In the genomic region with DNA sequence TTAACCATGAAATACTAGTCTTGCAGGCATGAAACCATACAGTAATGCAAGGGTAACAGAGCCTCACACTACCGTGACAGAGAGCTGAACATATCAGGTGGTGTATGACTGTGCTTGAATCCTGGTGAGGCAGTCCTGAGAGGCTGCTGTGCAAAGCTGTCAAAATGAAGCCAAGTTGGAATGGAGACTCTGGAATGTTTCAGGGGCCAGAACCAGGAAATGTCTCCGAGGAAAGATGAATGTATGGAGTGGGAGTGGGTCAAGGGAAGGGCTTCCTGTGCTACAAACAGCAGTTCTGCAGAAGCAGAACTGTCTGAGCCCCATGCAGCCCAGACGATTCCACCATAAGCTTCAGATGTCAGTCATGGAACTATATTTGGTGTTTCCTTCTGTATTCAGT, we compare ENCODE assay signal across 21 mouse cellular contexts.
A peak's percentile ranks its signal among the peaks of the same experiment; 100 is the strongest.
DNase-seq lines count a peak whose midpoint lies in the region; ATAC-seq and TF ChIP-seq lines count a peak whose summit lies in the region.
"Had no signal": no experiment of that assay in that cellular context is flagged by ENCODE, and none has a peak within 500 bp of the region (broad histone marks: within the 10 kb centered on the region; RNA-seq: fewer than 3 reads in every experiment).

No protein-coding gene starts in this region.

- peak; percentile 69; the same call in 1 of the 2 replicates for ATAC-seq in kidney, embryonic 14.5 days (ENCODE audit: low FRiP score, low TSS enrichment)
- ATAC-seq in limb, embryonic 14.5 days (ENCODE audit: low FRiP score, low read depth), result no peak
- ATAC-seq: CD4-positive, CD25-positive, alpha-beta regulatory T cell, adult 4 months; forebrain, embryonic 14.5 days; midbrain, embryonic 15.5 days had no signal

- no peak overlapping the region; the same call in 1 of the 2 replicates for H3K27ac ChIP-seq in kidney, embryonic 14.5 days (ENCODE audit: low read depth, low read length)
- no peak overlapping the region for H3K27ac ChIP-seq in limb, embryonic 14.5 days (replicated peaks; ENCODE audit: low read depth, low read length)
- no peak overlapping the region for H3K27ac ChIP-seq in limb, embryonic 10.5 days
- H3K27ac ChIP-seq: embryonic facial prominence, embryonic 13.5 days; gastrocnemius, adult 2 months; hindbrain, embryonic 12.5 days; left cerebral cortex, adult 2 months; midbrain, embryonic 15.5 days; neural tube, embryonic 12.5 days had no signal

- no peaks in the 10 kb centered on the region for H3K36me3 ChIP-seq in kidney, embryonic 14.5 days (ENCODE audit: control insufficient read depth, insufficient read depth, low read length)
- H3K36me3 ChIP-seq in limb, embryonic 14.5 days (ENCODE audit: control insufficient read depth, insufficient read depth, low read length), result no peaks in the 10 kb centered on the region
- no peaks in the 10 kb centered on the region for H3K36me3 ChIP-seq in limb, embryonic 10.5 days
- H3K36me3 ChIP-seq: embryonic facial prominence, embryonic 13.5 days; hindbrain, embryonic 12.5 days; midbrain, embryonic 15.5 days; neural tube, embryonic 12.5 days had no signal

- no peaks in the 10 kb centered on the region for H3K9me3 ChIP-seq in kidney, embryonic 14.5 days (ENCODE audit: control insufficient read depth, low read length)
- no peaks in the 10 kb centered on the region for H3K9me3 ChIP-seq in limb, embryonic 14.5 days (ENCODE audit: control insufficient read depth, low read length)
- no peaks in the 10 kb centered on the region for H3K9me3 ChIP-seq in limb, embryonic 10.5 days (replicated peaks)
- H3K9me3 ChIP-seq: embryonic facial prominence, embryonic 13.5 days; hindbrain, embryonic 12.5 days; midbrain, embryonic 15.5 days; neural tube, embryonic 12.5 days had no signal

- no peak overlapping the region for H3K4me3 ChIP-seq in kidney, embryonic 14.5 days (ENCODE audit: low read length)
- no peak overlapping the region for H3K4me3 ChIP-seq in limb, embryonic 14.5 days (replicated peaks; ENCODE audit: low read length)
- H3K4me3 ChIP-seq in limb, embryonic 10.5 days, result no peak overlapping the region
- H3K4me3 ChIP-seq: embryonic facial prominence, embryonic 13.5 days; gastrocnemius, adult 2 months; hindbrain, embryonic 12.5 days; left cerebral cortex, adult 2 months; midbrain, embryonic 15.5 days; neural tube, embryonic 12.5 days had no signal

- no peaks in the 10 kb centered on the region for H3K4me1 ChIP-seq in kidney, embryonic 14.5 days (ENCODE audit: control insufficient read depth, insufficient read depth, low read length)
- no peaks in the 10 kb centered on the region for H3K4me1 ChIP-seq in limb, embryonic 14.5 days (ENCODE audit: control insufficient read depth, insufficient read depth, low read length)
- no peaks in the 10 kb centered on the region for H3K4me1 ChIP-seq in limb, embryonic 10.5 days
- H3K4me1 ChIP-seq: embryonic facial prominence, embryonic 13.5 days; hindbrain, embryonic 12.5 days; midbrain, embryonic 15.5 days; neural tube, embryonic 12.5 days had no signal

- no peaks in the 10 kb centered on the region for H3K27me3 ChIP-seq in kidney, embryonic 14.5 days (ENCODE audit: control insufficient read depth, insufficient read depth, low read length)
- no peaks in the 10 kb centered on the region for H3K27me3 ChIP-seq in limb, embryonic 14.5 days (ENCODE audit: control insufficient read depth, insufficient read depth, low read length)
- no peaks in the 10 kb centered on the region for H3K27me3 ChIP-seq in limb, embryonic 10.5 days (ENCODE audit: low read depth, poor library complexity, severe bottlenecking)
- H3K27me3 ChIP-seq: embryonic facial prominence, embryonic 13.5 days; hindbrain, embryonic 12.5 days; midbrain, embryonic 15.5 days; neural tube, embryonic 12.5 days had no signal

- 45% methylated on average over 3 of the region's 3 CpGs for WGBS in kidney, embryonic 14.5 days
- WGBS in limb, embryonic 14.5 days, result 47% methylated on average over 3 of the region's 3 CpGs
- WGBS in limb, embryonic 10.5 days, result 67% methylated on average over 3 of the region's 3 CpGs

- no peak for TF ChIP-seq POLR2A in limb, embryonic 14.5 days (IDR thresholded peaks at IDR 0.05; ENCODE audit: borderline replicate concordance, extremely low read depth, insufficient read depth, insufficient read length)

- H3K9ac ChIP-seq in kidney, embryonic 14.5 days (ENCODE audit: low read depth, low read length), result no peak overlapping the region
- H3K9ac ChIP-seq in limb, embryonic 14.5 days (ENCODE audit: low read depth, low read length, severe bottlenecking), result no peak overlapping the region
- H3K9ac ChIP-seq: embryonic facial prominence, embryonic 13.5 days; hindbrain, embryonic 12.5 days; midbrain, embryonic 15.5 days; neural tube, embryonic 12.5 days had no signal

- no peak overlapping the region for H3K4me2 ChIP-seq in kidney, embryonic 14.5 days (replicated peaks; ENCODE audit: low read depth, low read length)
- H3K4me2 ChIP-seq in limb, embryonic 14.5 days (replicated peaks; ENCODE audit: low read depth, low read length, severe bottlenecking), result no peak overlapping the region
- H3K4me2 ChIP-seq: embryonic facial prominence, embryonic 13.5 days; hindbrain, embryonic 12.5 days; midbrain, embryonic 15.5 days; neural tube, embryonic 12.5 days had no signal

- peak; percentile 5 for DNase-seq in embryo, embryonic 11 days
- DNase-seq in embryo, embryonic 9.5 days (ENCODE audit: extremely low spot score), result no peak
- DNase-seq in kidney, adult 18-20 months, result no peak
- DNase-seq in limb, embryonic 14.5 days (ENCODE audit: low spot score), result peak; percentile 6
- DNase-seq in limb, embryonic 10.5 days (ENCODE audit: low spot score), result no peak
- DNase-seq in NIH3T3 (ENCODE audit: low read depth), result peak; percentile 7
- DNase-seq in adrenal gland, adult 2 months, result no peak
- DNase-seq: adrenal gland, postnatal 36 days; cerebellum, adult 9-10 months; gastrocnemius, adult 2 months; heart, postnatal 10 days; right cerebral cortex, postnatal 14 days; thymus, postnatal 14 days had no signal

Comparison
In these comparisons a context has a peak if more than half of its experiments do, and no peak if none do; other contexts are left out.
1. DNase-seq: peak in embryo, embryonic 11 days (single experiment), limb, embryonic 14.5 days (single experiment) and NIH3T3 (single experiment); none in embryo, embryonic 9.5 days (single experiment), kidney, adult 18-20 months (single experiment), limb, embryonic 10.5 days (single experiment) and adrenal gland, adult 2 months (single experiment).